Mouse (Mus musculus) lung, postnatal 4 days (tissue): ENCODE results near the gene Eif3g.

Experiments
- DNase-seq, 2 experiments: peaks; one replicate each; pipeline ENCODE4 v3.0.0; 2021

Eif3g gene

DNA sequence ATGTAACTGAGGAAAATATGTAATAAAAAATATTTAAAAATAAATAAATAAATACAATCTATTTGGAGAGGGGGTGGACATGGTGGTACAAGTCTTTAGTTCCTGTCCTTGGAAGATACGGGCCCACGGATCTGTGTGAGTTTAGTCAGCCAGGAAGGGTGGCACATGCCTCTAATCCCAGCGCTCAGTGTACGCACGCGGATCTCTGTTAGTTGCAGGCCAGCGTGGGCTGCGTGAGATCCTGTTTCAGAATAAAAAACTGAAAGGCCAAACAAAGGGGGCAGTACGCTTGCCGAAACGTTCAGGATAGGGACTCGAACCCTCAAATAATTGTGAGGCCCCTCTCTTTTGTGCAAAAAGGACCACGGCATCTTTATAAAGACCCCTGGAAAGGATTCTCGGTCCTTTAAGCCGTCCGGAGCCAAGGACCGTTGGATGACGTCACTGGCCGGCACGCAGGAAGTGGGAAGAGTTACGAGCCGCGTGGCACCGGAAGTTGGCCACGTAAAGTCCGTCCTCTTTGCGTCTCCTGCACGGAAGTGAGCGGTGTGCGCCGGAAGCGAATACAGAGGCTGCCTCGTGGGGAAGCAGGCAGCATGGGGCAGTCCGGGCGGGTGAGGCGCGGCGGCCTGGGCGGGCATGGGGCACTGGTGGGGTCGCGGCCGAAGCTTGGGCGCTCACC, 10.6 kb downstream of the Eif3g start, which contains the start of gene Ppan:
Ppan (plus strand) TSS at position 472 of the 682 bp plus-strand sequence.
- DNase-seq: peak; percentile 95 to 97

DNA sequence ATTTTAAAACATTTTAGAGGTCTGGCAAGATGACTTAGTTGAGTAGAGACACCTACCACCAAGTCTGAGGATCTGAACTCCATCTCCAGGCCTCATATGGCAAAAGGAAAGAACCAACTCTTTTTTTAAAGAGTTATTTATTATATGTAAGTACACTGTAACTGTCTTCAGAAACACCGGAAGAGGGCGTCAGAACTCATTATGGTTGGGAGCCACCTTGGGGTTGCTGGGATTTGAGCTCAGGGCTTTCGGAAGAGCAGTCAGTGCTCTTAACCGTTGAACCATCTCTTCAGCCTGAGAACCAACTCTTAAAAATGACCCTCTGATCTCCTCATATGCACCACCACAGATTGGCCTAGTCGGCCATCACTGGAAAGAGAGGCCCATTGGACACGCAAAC, 11.2 kb downstream of the Eif3g start:
- DNase-seq: no peak

DNA sequence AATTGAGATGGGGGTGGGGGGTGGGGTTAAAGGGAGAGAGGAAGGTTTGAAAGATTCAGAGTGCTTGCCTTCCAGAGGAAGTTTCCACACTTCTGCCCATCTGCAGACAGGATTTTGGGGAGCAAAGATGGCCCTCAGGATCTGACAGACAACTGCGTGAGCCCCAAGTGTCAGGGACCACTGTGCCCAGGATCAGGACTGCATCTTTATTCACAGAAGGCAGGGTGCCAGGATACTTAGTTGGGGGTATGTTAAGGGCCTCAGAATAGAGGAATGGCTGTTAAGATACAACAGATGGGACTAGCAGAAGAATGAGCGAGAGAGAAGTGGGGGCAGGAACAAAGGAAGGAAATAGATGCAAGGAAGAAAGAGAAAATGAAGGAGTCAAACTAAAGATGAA, 11.9 kb downstream of the Eif3g start:
- DNase-seq: no peak

DNA sequence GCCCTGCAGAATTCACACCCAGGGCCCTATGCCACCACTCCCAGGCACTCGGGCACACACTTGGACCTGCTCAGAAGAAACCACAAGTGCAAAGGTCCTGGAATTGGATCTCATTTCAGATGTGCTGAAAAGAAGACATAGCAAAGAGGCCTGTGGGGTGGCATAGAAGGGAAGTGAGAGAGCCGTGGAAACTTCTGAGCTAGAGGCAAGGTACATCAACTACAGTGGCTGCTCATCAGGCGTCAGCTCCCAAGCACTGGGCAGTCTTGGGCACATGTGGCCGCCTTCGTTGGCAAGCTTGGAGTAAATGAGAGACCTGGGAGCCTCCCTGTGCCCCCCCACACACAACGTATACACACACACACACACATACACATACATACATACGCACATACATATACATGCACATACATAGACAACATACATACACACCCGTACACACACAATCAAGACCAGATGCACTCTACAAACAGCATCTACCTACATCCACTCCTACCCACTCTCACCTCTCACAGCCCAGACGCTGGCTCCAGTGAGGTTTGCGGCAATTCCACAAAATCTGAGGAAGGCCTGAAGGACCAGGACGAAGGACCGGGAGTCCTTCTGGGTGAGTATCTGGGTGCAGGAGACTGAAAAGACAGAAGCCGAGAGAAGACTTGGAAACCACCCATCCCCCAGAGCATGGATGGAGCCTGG, 19.2 kb downstream of the Eif3g start, which contains the start of gene Angptl6:
Angptl6 (minus strand) TSS at position 631 of the 696 bp plus-strand sequence.
- DNase-seq: no peak

DNA sequence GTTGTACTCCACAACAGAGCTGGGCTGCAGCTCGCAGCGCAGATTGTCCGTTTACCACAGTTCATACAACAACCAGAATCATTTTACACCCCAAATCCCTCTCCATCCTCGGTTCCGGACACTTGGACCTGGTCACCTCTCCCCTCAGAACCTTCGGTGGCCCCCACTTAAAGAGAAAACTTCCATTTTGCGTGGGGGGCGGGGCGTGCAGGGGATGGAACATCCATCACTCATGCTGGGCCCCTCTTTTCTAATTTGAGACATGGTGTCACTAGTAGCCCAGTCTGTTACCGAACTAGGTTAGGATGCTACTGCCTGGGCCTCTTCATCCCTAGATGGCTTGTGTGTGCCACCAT, 19.7 kb downstream of the Eif3g start:
- DNase-seq: no peak

DNA sequence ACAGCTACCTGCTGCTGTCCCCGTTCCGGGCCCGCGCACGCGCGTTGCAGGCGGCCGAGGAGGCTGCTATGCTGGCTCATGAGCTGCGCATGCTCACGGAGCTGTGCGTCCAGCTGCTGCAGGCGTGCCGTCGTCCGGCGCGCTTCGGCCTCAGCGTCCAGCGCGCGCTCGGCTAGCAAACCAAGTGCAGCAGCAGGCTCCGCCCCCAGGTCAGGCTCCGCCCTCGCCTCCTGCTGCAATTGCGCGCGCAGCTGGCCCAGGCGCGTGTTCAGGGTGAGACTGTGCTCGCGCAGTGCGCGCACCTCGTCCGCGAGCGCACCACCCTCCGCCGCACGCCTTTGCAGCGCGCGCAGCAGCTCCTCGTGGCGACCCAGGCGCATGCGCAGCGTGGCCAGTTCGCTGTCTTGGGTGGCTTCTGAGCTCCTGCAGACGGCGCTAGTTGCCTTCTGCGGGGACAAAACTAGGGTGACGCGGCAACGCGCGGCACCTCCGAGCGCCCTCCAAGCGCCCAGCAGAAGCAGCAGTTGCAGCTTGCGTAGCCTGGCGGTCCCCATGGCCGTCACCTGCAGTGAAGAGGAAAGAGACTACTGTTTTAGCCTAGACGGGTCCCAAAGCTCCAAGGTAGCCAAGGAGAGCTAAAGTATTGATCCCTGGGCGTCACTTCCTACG, 20.2 kb downstream of the Eif3g start:
- DNase-seq: peak; percentile 100

DNA sequence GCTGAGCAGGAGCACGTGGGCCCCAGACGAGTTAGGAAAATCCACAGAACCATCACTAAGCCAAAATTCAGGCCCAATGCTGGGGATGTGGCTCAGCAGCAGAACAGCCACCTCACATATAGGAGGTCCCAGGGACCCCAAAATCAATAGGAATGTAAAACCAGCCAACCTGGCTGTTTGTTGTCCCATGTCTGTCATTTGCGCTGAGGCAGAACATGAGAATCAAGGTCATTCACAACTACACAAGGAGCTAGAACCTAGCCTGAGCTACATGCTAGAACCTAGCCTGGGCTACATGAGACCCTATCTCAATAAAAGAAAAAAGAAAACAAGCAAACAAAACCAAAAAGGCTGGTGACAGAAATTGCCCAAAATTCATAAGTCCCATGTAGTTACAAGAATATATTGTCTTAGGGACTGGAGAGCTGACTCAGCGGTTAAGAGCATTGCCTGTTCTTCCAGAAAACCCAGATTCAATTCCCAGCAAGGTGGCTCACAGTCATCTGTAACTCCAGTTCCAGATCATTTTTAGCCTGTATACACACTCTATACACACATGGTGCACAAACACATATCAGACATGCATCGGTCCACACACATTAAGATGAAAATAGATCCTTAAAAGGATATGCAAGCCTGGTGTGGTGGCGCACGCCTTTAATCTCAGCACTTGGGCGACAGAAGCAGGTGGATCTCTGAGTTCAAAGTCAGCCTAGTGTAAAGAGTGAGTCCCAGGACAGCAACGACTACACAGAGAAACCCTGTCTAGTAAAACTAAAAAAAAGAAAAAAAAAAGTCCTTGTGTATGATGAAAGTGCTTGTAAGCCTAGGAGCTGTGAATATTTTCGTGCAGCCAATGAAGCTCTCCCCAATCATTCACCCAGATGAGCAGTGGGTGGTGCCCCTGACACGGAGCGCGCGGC, 21.0 kb downstream of the Eif3g start:
- DNase-seq: no peak

DNA sequence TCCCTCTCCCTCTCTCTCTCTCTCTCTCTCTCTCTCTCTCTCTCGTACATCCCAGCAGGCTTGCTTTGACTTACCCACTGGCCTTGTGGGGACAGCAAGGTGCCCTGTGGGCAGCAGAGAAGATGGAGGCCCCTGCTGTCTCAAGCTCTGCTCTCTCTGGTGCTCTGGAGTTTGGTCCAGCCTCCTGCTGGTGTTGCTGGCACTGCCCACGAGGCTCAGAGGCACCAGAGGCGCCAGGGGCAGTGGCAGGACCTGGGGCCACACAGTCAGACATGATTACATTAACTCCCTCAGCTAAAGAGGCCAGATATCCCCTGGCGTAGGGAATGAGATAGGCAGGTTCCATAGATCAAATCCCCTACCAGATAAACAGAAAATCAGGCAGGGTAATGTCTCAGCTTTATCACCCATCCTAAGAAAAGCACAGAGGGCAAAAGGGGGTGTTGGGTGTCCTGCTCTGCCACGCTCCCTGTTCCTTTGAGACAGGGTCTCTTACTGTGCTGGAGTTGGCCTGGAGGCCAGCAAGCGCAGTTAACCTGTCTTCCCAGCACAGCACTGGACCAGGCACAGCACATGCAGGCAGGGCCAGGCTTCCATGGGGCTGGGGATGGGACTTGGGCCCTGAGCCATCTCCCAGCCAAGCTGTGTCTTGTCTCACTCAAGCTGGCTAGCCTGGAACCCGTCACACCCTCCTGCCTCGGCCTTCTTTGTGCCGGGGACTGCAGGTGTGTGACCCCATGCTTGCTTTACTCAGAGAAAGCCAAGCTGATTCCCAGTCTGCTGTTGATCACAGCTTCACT, 21.9 kb downstream of the Eif3g start:
- DNase-seq: no peak

DNA sequence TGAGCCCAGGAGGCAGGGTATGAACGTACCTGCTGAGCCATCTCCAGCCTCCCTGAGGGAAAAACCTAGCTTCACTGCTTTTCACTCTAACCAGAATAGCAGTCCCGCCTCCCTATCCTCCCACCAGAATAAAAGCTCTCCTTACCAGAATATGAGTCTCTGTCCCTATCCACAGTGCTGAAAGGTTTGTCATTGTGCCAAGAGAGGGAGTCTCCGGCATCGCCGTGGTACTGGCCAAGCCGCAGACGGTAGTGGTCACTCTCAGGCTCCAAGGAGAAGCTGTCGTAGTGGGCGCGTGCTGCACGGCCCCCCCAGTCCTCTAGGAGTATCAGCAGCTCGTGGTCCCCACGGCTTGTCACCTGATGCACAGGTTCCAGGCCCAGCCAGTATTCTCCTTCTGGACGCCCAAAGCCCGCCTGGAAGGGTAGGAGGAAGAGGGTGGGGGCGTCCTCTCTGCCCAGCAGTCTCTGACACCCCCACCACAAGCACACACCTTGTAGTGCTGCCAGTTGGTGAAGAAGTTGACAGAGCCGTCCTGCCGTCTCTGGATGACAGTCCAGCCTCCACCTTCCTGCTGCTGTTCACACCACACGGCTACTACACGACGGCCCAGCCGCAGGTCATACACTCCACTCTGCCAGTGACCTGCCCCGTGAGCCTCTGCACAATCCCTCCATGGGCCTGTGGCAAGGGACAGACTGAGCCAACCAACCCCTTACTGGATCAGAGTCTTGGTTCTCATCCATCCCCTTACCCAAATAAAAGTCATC, 23.2 kb downstream of the Eif3g start:
- DNase-seq: no peak

DNA sequence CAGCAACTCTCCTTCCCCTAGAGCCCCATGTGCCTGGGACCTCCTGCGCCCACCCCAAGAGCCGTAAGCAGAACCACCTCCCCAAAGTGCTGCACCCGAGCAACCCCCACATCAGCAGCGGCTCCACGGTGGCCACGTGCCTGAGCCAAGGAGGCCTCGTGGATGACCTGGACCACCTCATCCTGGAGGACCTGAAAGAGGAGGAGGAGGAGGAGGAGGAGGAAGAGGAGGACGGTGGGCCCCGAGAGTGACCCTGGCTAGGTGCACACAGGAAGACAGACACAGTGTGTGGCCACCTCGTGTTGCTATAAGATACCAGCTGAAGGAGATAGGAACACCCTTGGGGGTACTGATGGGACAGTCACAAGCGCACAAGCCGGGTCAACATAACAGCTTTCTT, 24.9 kb downstream of the Eif3g start:
- no peak for DNase-seq

DNA sequence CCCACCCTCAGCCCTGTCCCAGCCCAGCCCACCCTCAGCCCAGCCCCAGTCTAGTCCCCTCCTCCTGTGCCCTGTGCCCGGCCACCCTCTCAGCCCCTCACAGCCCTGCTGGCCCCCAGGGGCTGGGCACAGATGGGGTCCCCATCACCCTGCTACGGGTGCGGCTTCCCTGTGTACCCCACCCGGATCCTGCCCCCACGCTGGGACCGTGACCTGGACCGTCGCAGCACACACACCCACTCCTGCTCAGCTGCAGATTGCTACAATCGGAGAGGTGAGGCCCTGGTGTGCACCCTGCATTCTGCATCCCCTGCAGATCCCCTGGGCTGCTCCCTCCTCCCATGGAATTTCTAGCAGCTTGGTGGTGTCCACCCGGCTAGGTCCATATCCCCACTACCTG, 25.4 kb downstream of the Eif3g start:
- DNase-seq: no peak

DNA sequence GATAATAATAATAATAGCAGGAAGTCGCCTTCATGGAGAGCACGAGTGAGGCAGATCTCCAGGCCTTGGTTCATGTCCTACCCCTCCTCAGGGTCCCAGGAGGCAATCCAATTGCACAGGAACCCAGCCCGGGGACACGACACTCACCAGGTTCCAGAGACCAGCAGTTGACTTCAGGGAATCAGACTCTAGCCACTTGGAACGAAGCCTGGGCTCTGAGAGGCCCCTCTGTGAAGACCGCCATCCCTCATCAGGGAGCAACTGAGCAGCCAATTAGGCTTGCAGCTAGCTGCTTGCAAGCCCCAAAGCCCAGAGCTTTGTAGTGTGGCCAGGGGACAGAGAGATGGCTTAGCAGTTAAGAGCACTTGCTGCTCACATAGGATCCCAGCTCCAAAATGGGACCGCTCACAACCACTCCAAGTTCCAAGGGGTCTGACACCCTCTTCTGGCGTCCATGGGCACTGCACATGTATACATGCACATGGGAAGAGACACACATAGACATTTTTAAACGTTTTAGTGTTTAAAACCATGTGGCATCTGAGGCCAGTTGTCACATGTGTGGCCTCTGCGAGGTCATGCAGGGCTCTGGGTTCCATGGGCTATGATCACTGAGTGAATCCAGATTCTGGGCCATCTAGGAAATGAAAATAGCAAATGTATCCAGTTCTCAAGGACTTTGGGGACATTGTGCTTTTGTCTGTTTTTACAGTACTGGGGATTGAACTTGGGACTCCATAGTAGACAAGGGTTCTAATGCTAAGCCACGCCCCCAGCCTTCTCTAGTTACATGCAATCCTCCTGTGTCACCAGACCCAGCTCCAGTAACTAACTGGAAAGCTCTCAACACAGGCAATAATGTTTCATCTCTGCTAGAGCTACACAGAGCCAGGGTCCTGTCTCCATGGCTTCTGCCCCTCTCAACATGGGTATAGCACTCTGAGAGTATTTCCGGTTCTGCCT, 27.9 kb downstream of the Eif3g start:
- no peak for DNase-seq

DNA sequence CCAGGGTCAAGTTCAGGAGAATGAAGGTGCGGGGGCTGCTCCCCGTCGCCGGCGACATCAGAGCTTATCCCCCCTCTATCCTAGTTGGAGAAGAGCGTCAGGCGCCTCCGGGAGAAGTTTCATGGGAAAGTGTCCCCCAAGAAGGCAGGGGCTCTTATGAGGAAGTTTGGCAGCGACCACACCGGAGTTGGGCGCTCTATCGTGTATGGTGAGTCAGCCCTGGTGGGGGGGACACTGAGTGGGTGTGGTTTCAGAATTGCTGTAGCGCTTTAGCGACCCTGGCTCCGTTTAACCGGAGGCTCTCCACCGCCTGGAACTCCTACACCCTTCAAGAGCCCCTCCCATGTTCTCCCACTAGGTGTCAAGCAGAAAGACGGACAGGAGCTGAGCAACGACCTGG, 29.2 kb downstream of the Eif3g start:
- peak; percentile 29 to 33 for DNase-seq

DNA sequence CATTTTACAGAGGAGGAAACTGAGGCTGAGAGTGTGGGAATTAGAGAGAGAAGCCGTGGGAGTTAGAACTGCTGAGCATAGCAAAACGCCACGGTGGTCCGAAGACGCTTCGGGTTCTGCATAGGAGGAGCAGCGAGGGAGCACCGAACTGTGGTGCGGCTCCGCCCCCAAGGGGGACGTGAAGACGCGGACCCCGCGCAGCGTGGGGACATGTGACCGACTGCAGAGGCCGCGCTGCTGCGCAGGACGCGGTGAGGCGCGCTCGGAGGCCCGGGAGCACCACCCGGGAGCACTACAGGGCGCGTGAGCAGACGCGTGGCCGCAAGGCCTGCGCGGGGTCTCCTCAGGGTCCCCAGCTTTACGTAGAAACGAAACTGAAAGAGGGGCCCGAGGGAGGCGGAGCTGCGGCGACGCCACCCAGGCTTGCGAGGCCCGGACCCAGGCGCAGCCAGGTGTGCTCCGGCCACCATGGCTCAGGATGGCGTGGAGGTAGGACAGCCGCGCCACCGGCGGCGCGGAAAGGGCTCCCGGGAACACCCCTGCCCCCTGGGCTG, 29.9 kb downstream of the Eif3g start, which contains the start of gene A230050P20Rik:
A230050P20Rik (plus strand) TSS at position 195 of the 554 bp plus-strand sequence.
- peak; percentile 73 to 83 for DNase-seq

DNA sequence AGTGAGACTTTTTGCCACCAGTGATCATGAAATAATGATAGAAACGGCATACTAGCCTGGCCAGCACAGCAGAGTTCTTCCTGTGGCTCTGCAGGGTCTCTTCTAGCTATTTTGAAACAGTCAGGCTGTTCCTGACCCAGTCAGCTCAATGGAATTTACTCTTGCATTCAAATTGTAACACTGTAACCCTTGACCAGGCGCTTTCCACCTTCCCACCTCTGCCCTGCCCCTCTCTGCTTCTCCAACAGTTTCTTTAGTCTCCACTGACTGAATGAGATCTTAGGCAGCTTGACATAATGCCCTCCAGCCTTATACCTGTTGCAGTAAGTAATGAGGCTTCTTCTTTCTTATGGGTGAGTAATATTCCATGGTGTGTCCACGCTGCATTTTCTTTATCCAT, 31.5 kb downstream of the Eif3g start:
- DNase-seq: no peak

DNA sequence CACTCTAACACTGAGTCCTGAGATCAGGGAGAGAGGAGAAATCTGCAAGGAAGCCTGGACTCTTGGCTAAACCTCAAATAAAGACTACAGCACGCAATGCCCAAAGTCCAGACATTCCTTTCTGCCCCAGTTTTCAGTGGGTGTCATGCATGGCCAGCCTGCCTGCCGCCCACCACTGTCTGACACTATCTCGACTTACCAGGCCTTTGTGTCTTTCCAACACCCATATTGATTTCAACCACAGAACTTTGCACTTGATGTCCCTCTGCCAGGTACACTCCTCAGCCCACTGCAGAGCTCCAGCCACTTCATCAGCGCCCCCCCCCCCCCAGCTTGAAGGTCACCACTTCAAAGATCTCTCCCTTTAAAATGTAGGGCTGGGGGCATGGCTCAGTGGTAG, 36.2 kb downstream of the Eif3g start:
- no peak for DNase-seq

DNA sequence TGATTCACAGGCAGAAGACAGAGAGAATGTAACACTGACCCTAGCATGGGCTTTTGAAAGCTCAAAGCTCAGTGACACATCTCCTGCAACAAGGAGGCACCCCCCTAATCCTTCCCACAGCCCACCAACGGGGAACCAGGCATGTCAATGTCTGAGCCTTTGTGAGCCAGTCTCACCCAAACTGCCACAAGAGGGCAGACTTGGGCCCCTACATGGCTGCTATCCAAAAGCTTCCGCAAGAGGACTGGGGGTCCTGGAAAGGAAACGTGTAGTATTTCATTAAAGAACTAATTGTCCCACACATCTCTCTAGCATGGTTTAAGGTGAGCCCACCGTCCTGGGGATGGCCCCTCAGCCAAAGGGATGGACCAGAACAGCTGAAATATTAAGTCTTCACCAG, 36.6 kb downstream of the Eif3g start:
- DNase-seq: peak; percentile 30 to 40

DNA sequence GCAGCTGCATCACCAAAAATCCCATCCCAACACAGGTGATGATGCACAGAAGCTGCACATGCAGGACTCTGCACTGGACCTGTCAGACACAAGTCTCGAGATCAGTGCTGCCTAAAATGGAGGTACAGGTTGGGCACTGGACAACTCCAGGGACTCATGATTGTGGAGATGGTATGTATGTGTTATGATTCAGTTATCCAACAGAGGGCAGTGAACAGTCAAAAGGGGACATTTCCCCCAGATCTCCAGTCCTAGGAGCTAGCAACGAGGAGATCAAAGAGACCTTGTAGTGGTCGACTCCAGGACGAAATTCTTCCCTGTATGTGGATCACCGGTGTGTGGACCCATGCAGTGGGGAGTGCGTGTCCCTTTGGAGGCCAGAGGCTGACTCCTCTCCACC, 38.5 kb downstream of the Eif3g start:
- DNase-seq: no peak

DNA sequence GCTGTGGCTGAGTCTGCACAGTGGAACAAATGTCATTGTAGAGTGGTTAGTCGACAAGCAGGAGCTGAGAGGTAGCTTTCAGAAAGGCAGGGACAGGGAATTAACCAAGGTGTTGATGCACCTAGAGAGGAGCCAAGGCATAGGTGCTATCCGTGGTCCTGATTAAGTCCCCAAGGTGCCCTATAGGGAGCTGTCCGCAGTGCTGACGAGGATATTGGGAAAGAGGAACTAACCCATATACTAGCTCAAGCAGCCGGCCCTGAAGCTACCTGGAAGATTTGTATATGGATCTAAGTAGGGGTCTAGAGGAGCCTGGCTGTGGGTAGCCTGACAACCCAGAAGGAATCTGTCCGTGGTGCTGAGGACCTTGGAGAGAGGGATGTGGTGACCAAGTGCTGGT, 41.3 kb downstream of the Eif3g start:
- peak; percentile 31 to 62 for DNase-seq

DNA sequence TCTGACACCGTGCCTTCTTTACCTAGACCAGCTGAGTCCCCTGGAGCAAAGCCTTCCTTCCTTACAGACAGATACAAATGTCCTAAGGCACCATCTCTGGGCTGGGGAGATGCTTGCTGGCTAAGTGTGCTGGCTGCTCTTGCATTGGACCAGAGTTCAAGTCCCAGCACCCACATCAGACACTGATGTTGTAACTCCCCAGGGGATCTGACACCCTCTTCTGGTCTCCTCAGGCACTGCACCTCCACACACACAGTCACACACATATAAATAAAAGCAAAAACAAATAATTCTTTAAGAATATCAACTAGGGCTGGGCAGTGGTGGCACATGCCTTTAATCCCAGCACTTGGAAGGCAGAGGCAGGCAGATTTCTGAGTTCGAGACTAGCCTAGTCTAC, 48.2 kb downstream of the Eif3g start:
- no peak for DNase-seq
